Mouse (Mus musculus) embryonic facial prominence, embryonic 15.5 days (tissue): ENCODE data around the gene Gm11168. TPM values are rescaled to one million over a fixed set of nuclear protein-coding genes. Genes with fewer than 3 reads are reported as not detected.
"Not testable (repeated sequence)": the region's sequence is repeated elsewhere in the genome, so short reads cannot be mapped to it uniquely, and the experiment has no call there.

Experiments
- ATAC-seq: fragments of 200-750 bp; cut with Nextera tagmentation; 2 replicates; pipeline ENCODE4 v1.8.0; 2017; ENCODE audit warnings: low read depth, moderate TSS enrichment; ENCODE audit not compliant: insufficient number of reproducible peaks, low FRiP score, low TSS enrichment
- H3K27ac ChIP-seq: fragments of 300-500 bp; sonication (generic); replicated peaks from 2 replicates; pipeline ENCODE4 v1.5.1; 2015; ENCODE audit warnings: mild to moderate bottlenecking, inconsistent platforms
- H3K27me3 ChIP-seq: fragments of 300-500 bp; sonication (generic); 2 replicates; pipeline ENCODE4 v1.6.1; 2015; ENCODE audit warnings: inconsistent platforms
- H3K36me3 ChIP-seq: fragments of 300-500 bp; sonication (generic); 2 replicates; pipeline ENCODE4 v1.6.1; 2015; ENCODE audit warnings: mild to moderate bottlenecking, inconsistent platforms
- H3K4me1 ChIP-seq: fragments of 300-500 bp; sonication (generic); 2 replicates; pipeline ENCODE4 v1.6.1; 2015; ENCODE audit warnings: inconsistent platforms
- H3K4me2 ChIP-seq: fragments of 300-500 bp; sonication (generic); replicated peaks from 2 replicates; pipeline ENCODE4 v1.6.1; 2015; ENCODE audit warnings: mild to moderate bottlenecking, inconsistent platforms
- H3K4me3 ChIP-seq: fragments of 300-500 bp; sonication (generic); replicated peaks from 2 replicates; pipeline ENCODE4 v1.5.1; 2015; ENCODE audit warnings: mild to moderate bottlenecking, inconsistent platforms
- H3K9ac ChIP-seq: fragments of 300-500 bp; sonication (generic); 2 replicates; pipeline ENCODE4 v1.6.1; 2015; ENCODE audit warnings: inconsistent platforms
- H3K9me3 ChIP-seq: fragments of 300-500 bp; sonication (generic); replicated peaks from 2 replicates; pipeline ENCODE4 v1.6.1; 2016; ENCODE audit warnings: inconsistent platforms
- WGBS: fragments of 180-500 bp; shearing (Covaris S2); methylation state at CpG from one replicate; pipeline ENCODE4 v1.1.7; 2015; 5-methylcytosine and 5-hydroxymethylcytosine counted together
- microRNA-seq: library from miRNA; unstranded; fragments of <30 nt; microRNA quantifications from one replicate; pipeline ENCODE4, GENCODE M21; 2016; ENCODE audit warnings: borderline number of aligned reads
- polyA plus RNA-seq: library from polyadenylated mRNA; unstranded; fragments of >200 nt; fragmentation: Nextera tagmentation; extraction: Ambion mirVana; gene quantifications from 2 replicates; pipeline ENCODE4 v1.2.1, GENCODE M21; 2015

The Gm11168 gene
- polyA plus RNA-seq, 1 experiment from 2014 or later = not detected

- not testable (repeated sequence) for H3K4me2 ChIP-seq, H3K27ac ChIP-seq, ATAC-seq, H3K36me3 ChIP-seq, H3K9ac ChIP-seq, H3K4me1 ChIP-seq, H3K9me3 ChIP-seq, H3K4me3 ChIP-seq, H3K27me3 ChIP-seq
- WGBS = 67% methylated on average over 9 of the region's 9 CpGs
Observed at GRCm38 (mm10) chr9:3026741-3027140, 23.6 kb downstream of the Gm11168 start.

- H3K36me3 ChIP-seq, H3K27ac ChIP-seq, H3K4me2 ChIP-seq, H3K4me3 ChIP-seq, H3K9me3 ChIP-seq, H3K9ac ChIP-seq, H3K4me1 ChIP-seq, H3K27me3 ChIP-seq: not testable (repeated sequence)
- 0 out of 2 replicates have a peak, but pooled peaks have one; percentile 1 for ATAC-seq
- 69% methylated on average over 9 of the region's 9 CpGs for WGBS
Observed at GRCm38 (mm10) chr9:3027200-3027599, 24.1 kb downstream of the Gm11168 start.

- H3K36me3 ChIP-seq, H3K27ac ChIP-seq, H3K4me1 ChIP-seq, H3K9ac ChIP-seq, ATAC-seq, H3K27me3 ChIP-seq, H3K4me2 ChIP-seq, H3K4me3 ChIP-seq, H3K9me3 ChIP-seq: not testable (repeated sequence)
- 64% methylated on average over 14 of the region's 16 CpGs for WGBS
Observed at GRCm38 (mm10) chr9:3029276-3030000, 26.3 kb downstream of the Gm11168 start.

GRCm38 (mm10) chr9:3030677-3031318, 27.7 kb downstream of the Gm11168 start:
- not testable (repeated sequence) for H3K36me3 ChIP-seq, H3K9me3 ChIP-seq, H3K27me3 ChIP-seq, H3K27ac ChIP-seq, H3K9ac ChIP-seq, H3K4me1 ChIP-seq, H3K4me3 ChIP-seq, H3K4me2 ChIP-seq
- peak; percentile 58; the same call in 1 of the 2 replicates for ATAC-seq
- WGBS = 80% methylated on average over 4 of the region's 10 CpGs

- H3K4me3 ChIP-seq, H3K27ac ChIP-seq, H3K9ac ChIP-seq, H3K36me3 ChIP-seq, H3K4me1 ChIP-seq, H3K4me2 ChIP-seq, ATAC-seq, H3K9me3 ChIP-seq, H3K27me3 ChIP-seq: not testable (repeated sequence)
- 43% methylated on average over 1 of the region's 8 CpGs for WGBS
Observed at GRCm38 (mm10) chr9:3034299-3034698, 31.2 kb downstream of the Gm11168 start, which contains the start of gene Gm17535. Gene Gm17535, plus strand, starts transcription at chr9:3034599.

- not testable (repeated sequence) for H3K36me3 ChIP-seq, H3K27ac ChIP-seq, ATAC-seq, H3K27me3 ChIP-seq, H3K4me2 ChIP-seq, H3K9ac ChIP-seq, H3K4me3 ChIP-seq, H3K9me3 ChIP-seq, H3K4me1 ChIP-seq
- 75% methylated on average over 8 of the region's 8 CpGs for WGBS
Observed at GRCm38 (mm10) chr9:3036577-3036976, 33.4 kb downstream of the Gm11168 start, which contains the start of gene Gm10715. Gene Gm10715, plus strand, starts transcription at chr9:3036877.

- not testable (repeated sequence) for H3K4me2 ChIP-seq, H3K36me3 ChIP-seq, H3K4me3 ChIP-seq, H3K27me3 ChIP-seq, H3K4me1 ChIP-seq, H3K9ac ChIP-seq, H3K9me3 ChIP-seq, ATAC-seq, H3K27ac ChIP-seq
- WGBS = 63% methylated on average over 4 of the region's 4 CpGs
Observed at GRCm38 (mm10) chr9:3038161-3038560, 35.0 kb downstream of the Gm11168 start.

Small RNA genes lying within 50 kb of the gene (microRNA-seq; reads per million reads assigned to microRNA genes)
- gene Mir101c = not detected

Other genes starting within 250 kb of the Gm11168 start
- not detected in 2 replicates for gene Gm10722, start 2.4 kb upstream of the Gm11168 start, polyA plus RNA-seq
- gene Gm10721, start 9.8 kb downstream of the Gm11168 start, polyA plus RNA-seq = not detected in 2 replicates
- gene Gm10720, start 12.3 kb downstream of the Gm11168 start, polyA plus RNA-seq = not detected in 2 replicates
- gene Gm10719, start 14.1 kb downstream of the Gm11168 start, polyA plus RNA-seq = not detected in 2 replicates
- gene Gm10718, start 20.2 kb downstream of the Gm11168 start, polyA plus RNA-seq = 0.47 TPM in 1 of 2 replicates, not detected in the other
- gene Gm10717, start 22.1 kb downstream of the Gm11168 start, polyA plus RNA-seq = not detected in 2 replicates
- not detected in 2 replicates for gene Gm17535, start 31.3 kb downstream of the Gm11168 start, polyA plus RNA-seq
- gene Gm10715, start 33.5 kb downstream of the Gm11168 start, polyA plus RNA-seq = not detected in 2 replicates